Mouse (Mus musculus): ENCODE measurements at regions not wholly inside any gene's neighbourhood (a gene's known extent, or its start where the extent isn't known, plus 50 kb on each side); places are given as distances from the start of the nearest gene placed in this dataset.
A peak's percentile ranks its signal among the peaks of the same experiment; 100 is the strongest.

- Histone ChIP-seq H3K36me3 (replicated peaks) (no peaks in the 10 kb centered on the region), H3K4me2 (peak overlapping the region; percentile 20), H3K4me3 (no peak overlapping the region), H3K9me3 (no peaks in the 10 kb centered on the region), H3K27me3 (replicated peaks) (peaks cover 38% of the 10 kb centered on the region), H3K4me1 (peaks cover 51% of the 10 kb centered on the region), H3K9ac (no peak overlapping the region), H3K27ac (peak overlapping the region; percentile 59)
- 14% methylated on average over 19 of the region's 19 CpGs for WGBS
- no peak for ATAC-seq (replicated peaks)
Measured at GRCm38 (mm10) chr7:136496335-136497242, 397.8 kb upstream of the Mgmt start.

- Histone ChIP-seq H3K4me2 (no peak overlapping the region), H3K27ac (no peak overlapping the region), H3K9me3 (no peaks in the 10 kb centered on the region), H3K4me3 (no peak overlapping the region), H3K4me1 (peaks cover 50% of the 10 kb centered on the region), H3K27me3 (replicated peaks) (peaks cover 20% of the 10 kb centered on the region), H3K9ac (no peak overlapping the region), H3K36me3 (replicated peaks) (no peaks in the 10 kb centered on the region)
- 28% methylated on average over 4 of the region's 4 CpGs for WGBS
- ATAC-seq (replicated peaks) = 0 out of 2 replicates have a peak, but pooled peaks have one; percentile 60
Measured at GRCm38 (mm10) chr7:136500059-136500458, 394.4 kb upstream of the Mgmt start.

- Histone ChIP-seq H3K9me3 (no peaks in the 10 kb centered on the region), H3K9ac (no peak overlapping the region), H3K4me1 (peaks cover 46% of the 10 kb centered on the region), H3K4me2 (no peak overlapping the region), H3K27ac (peak overlapping the region; percentile 27), H3K4me3 (no peak overlapping the region), H3K36me3 (replicated peaks) (no peaks in the 10 kb centered on the region), H3K27me3 (replicated peaks) (peaks cover 15% of the 10 kb centered on the region; the same call in 1 of the 2 replicates)
- no peak for ATAC-seq (replicated peaks)
- 91% methylated on average over 7 of the region's 7 CpGs for WGBS
Measured at GRCm38 (mm10) chr7:136501094-136501493, 393.3 kb upstream of the Mgmt start.

GRCm38 (mm10) chr7:136501855-136502847 is 392.3 kb upstream of the Mgmt start:
- H3K27me3 ChIP-seq (replicated peaks) = peaks cover 13% of the 10 kb centered on the region; the same call in 1 of the 2 replicates
- no peaks in the 10 kb centered on the region for H3K36me3 ChIP-seq (replicated peaks)
- no peaks in the 10 kb centered on the region for H3K9me3 ChIP-seq
- H3K27ac ChIP-seq = peak overlapping the region; percentile 27; the same call in 1 of the 2 replicates
- H3K4me1 ChIP-seq = peaks cover 36% of the 10 kb centered on the region
- no peak overlapping the region for H3K4me3 ChIP-seq
- H3K4me2 ChIP-seq = no peak overlapping the region
- no peak for ATAC-seq (replicated peaks)
- 67% methylated on average over 32 of the region's 32 CpGs for WGBS
- no peak overlapping the region for H3K9ac ChIP-seq

- 81% methylated on average over 6 of the region's 6 CpGs for WGBS
- no peak overlapping the region for H3K4me2 ChIP-seq
- ATAC-seq (replicated peaks) = no peak
- no peak overlapping the region for H3K9ac ChIP-seq
- no peak overlapping the region for H3K4me3 ChIP-seq
- no peaks in the 10 kb centered on the region for H3K36me3 ChIP-seq (replicated peaks)
- no peaks in the 10 kb centered on the region for H3K4me1 ChIP-seq
- H3K27me3 ChIP-seq (replicated peaks) = no peaks in the 10 kb centered on the region; the same call in 1 of the 2 replicates
- no peaks in the 10 kb centered on the region for H3K9me3 ChIP-seq
- H3K27ac ChIP-seq = no peak overlapping the region
Measured at GRCm38 (mm10) chr7:136511389-136511788, 383.0 kb upstream of the Mgmt start.

GRCm38 (mm10) chr7:136515376-136515775 is 379.0 kb upstream of the Mgmt start:
- no peak overlapping the region for H3K9ac ChIP-seq
- no peaks in the 10 kb centered on the region for H3K9me3 ChIP-seq
- H3K4me3 ChIP-seq = no peak overlapping the region
- 79% methylated on average over 1 of the region's 1 CpGs for WGBS
- H3K4me2 ChIP-seq = no peak overlapping the region
- no peak for ATAC-seq (replicated peaks)
- no peaks in the 10 kb centered on the region; the same call in 1 of the 2 replicates for H3K27me3 ChIP-seq (replicated peaks)
- no peaks in the 10 kb centered on the region for H3K36me3 ChIP-seq (replicated peaks)
- no peak overlapping the region for H3K27ac ChIP-seq
- no peaks in the 10 kb centered on the region for H3K4me1 ChIP-seq

- Histone ChIP-seq H3K9ac (no peak overlapping the region), H3K9me3 (no peaks in the 10 kb centered on the region), H3K36me3 (replicated peaks) (no peaks in the 10 kb centered on the region), H3K4me2 (no peak overlapping the region), H3K4me3 (no peak overlapping the region), H3K27me3 (replicated peaks) (no peaks in the 10 kb centered on the region), H3K27ac (no peak overlapping the region), H3K4me1 (no peaks in the 10 kb centered on the region)
- ATAC-seq (replicated peaks) = no peak
- 90% methylated on average over 9 of the region's 9 CpGs for WGBS
Measured at GRCm38 (mm10) chr7:136525821-136526220, 368.6 kb upstream of the Mgmt start.

GRCm38 (mm10) chr7:136530006-136530785 is 364.2 kb upstream of the Mgmt start:
- no peaks in the 10 kb centered on the region for H3K4me1 ChIP-seq
- H3K4me3 ChIP-seq = no peak overlapping the region
- H3K27ac ChIP-seq = no peak overlapping the region
- H3K27me3 ChIP-seq (replicated peaks) = no peaks in the 10 kb centered on the region
- H3K9me3 ChIP-seq = no peaks in the 10 kb centered on the region
- ATAC-seq (replicated peaks) = no peak
- no peak overlapping the region for H3K4me2 ChIP-seq
- no peaks in the 10 kb centered on the region for H3K36me3 ChIP-seq (replicated peaks)
- 88% methylated on average over 8 of the region's 8 CpGs for WGBS
- no peak overlapping the region for H3K9ac ChIP-seq

GRCm38 (mm10) chr7:136531301-136531700 is 363.1 kb upstream of the Mgmt start:
- no peaks in the 10 kb centered on the region for H3K36me3 ChIP-seq (replicated peaks)
- no peak overlapping the region for H3K4me2 ChIP-seq
- no peak overlapping the region for H3K27ac ChIP-seq
- H3K4me3 ChIP-seq = no peak overlapping the region
- no peak overlapping the region for H3K9ac ChIP-seq
- H3K9me3 ChIP-seq = no peaks in the 10 kb centered on the region
- H3K27me3 ChIP-seq (replicated peaks) = no peaks in the 10 kb centered on the region
- ATAC-seq (replicated peaks) = no peak
- WGBS = 51% methylated on average over 7 of the region's 7 CpGs
- H3K4me1 ChIP-seq = no peaks in the 10 kb centered on the region

GRCm38 (mm10) chr7:136541876-136542655 is 352.3 kb upstream of the Mgmt start:
- Histone ChIP-seq H3K36me3 (replicated peaks) (no peaks in the 10 kb centered on the region), H3K4me1 (peaks cover 4% of the 10 kb centered on the region), H3K4me3 (no peak overlapping the region), H3K9me3 (no peaks in the 10 kb centered on the region), H3K27me3 (replicated peaks) (no peaks in the 10 kb centered on the region), H3K27ac (no peak overlapping the region), H3K9ac (no peak overlapping the region), H3K4me2 (no peak overlapping the region)
- 0 out of 2 replicates have a peak, but pooled peaks have one; percentile 27 for ATAC-seq (replicated peaks)

- Histone ChIP-seq H3K4me3 (no peak overlapping the region), H3K4me1 (peaks cover 4% of the 10 kb centered on the region), H3K9me3 (no peaks in the 10 kb centered on the region), H3K4me2 (no peak overlapping the region), H3K27me3 (replicated peaks) (no peaks in the 10 kb centered on the region), H3K36me3 (replicated peaks) (no peaks in the 10 kb centered on the region), H3K9ac (no peak overlapping the region), H3K27ac (no peak overlapping the region)
- ATAC-seq (replicated peaks) = no peak
- WGBS = 75% methylated on average over 7 of the region's 7 CpGs
Measured at GRCm38 (mm10) chr7:136542896-136543295, 351.5 kb upstream of the Mgmt start.
